In genomic region chr6:120038366-120039255, GRCm38 (mm10) we compare ENCODE assay signal across 8 mouse cellular contexts. TPM values are rescaled to one million over a fixed set of nuclear protein-coding genes. Genes with fewer than 3 reads are reported as not detected.
A peak's percentile ranks its signal among the peaks of the same experiment; 100 is the strongest.
DNase-seq lines count a peak whose midpoint lies in the region; ATAC-seq and TF ChIP-seq lines count a peak whose summit lies in the region.

Gene Wnk1, minus strand, starts transcription at chr6:120038672.

- H3K4me2 ChIP-seq in lung, postnatal 0 days (replicated peaks; ENCODE audit: low read depth, low read length): peak within 1 kb of the TSS; percentile 90

- H3K4me3 ChIP-seq in hindbrain, embryonic 10.5 days: peak within 1 kb of the TSS; percentile 98
- peak within 1 kb of the TSS; percentile 72 for H3K4me3 ChIP-seq in lung, postnatal 0 days (ENCODE audit: low read depth, low read length)

- H3K27ac ChIP-seq in hindbrain, embryonic 10.5 days: peak within 1 kb of the TSS; percentile 97
- peak within 1 kb of the TSS; percentile 99 for H3K27ac ChIP-seq in lung, postnatal 0 days (ENCODE audit: low read length)

- TF ChIP-seq CTCF in lung, postnatal 0 days (IDR thresholded peaks at IDR 0.05): no peak

- no peaks in the 10 kb centered on the region for H3K27me3 ChIP-seq in hindbrain, embryonic 10.5 days (ENCODE audit: insufficient read depth, poor library complexity, severe bottlenecking)
- H3K27me3 ChIP-seq in lung, postnatal 0 days (replicated peaks; ENCODE audit: insufficient read depth, low read length): no peaks in the 10 kb centered on the region

- no peak for TF ChIP-seq EP300 in lung, postnatal 0 days (IDR thresholded peaks at IDR 0.05)

- peak within 1 kb of the TSS; percentile 97 for H3K9ac ChIP-seq in lung, postnatal 0 days (replicated peaks; ENCODE audit: low read depth)

- no peaks in the 10 kb centered on the region for H3K9me3 ChIP-seq in hindbrain, embryonic 10.5 days
- no peaks in the 10 kb centered on the region for H3K9me3 ChIP-seq in lung, postnatal 0 days (ENCODE audit: low read length)

- under 1% methylated on average over 58 of the region's 59 CpGs for WGBS in hindbrain, embryonic 10.5 days
- 1% methylated on average over 50 of the region's 59 CpGs for WGBS in lung, postnatal 0 days

- H3K36me3 ChIP-seq in hindbrain, embryonic 10.5 days: peaks cover 5% of the 10 kb centered on the region; the same call in 1 of the 2 replicates
- H3K36me3 ChIP-seq in lung, postnatal 0 days (ENCODE audit: insufficient read depth, low read length): no peaks in the 10 kb centered on the region

- peak; percentile 98 for DNase-seq in MN1 (ENCODE audit: low spot score)
- peak; percentile 99 for DNase-seq in cerebellum, adult 9-10 months
- peak; percentile 98 for DNase-seq in hindbrain, embryonic 10.5 days (ENCODE audit: low spot score)
- DNase-seq in layer of hippocampus, adult 9-11 months: peak; percentile 99
- peak; percentile 99 for DNase-seq in lung, postnatal 0 days (ENCODE audit: low spot score)
- peak; percentile 95 for DNase-seq in ovary, postnatal 14 days (ENCODE audit: low spot score)
- DNase-seq in thymus, postnatal 14 days: peak; percentile 98

- peaks cover 26% of the 10 kb centered on the region for H3K4me1 ChIP-seq in hindbrain, embryonic 10.5 days (replicated peaks)
- no peaks in the 10 kb centered on the region for H3K4me1 ChIP-seq in lung, postnatal 0 days (ENCODE audit: insufficient read depth, low read depth, low read length)

- ATAC-seq in frontal cortex, adult (ENCODE audit: low TSS enrichment): peak; percentile 93
- peak; percentile 93 for ATAC-seq in lung, postnatal 0 days

RNA-seq across cellular contexts. Expression of gene Wnk1, which starts in this region (rescaled TPM):
- 41.1 and 46.2 TPM in 2 replicates for polyA plus RNA-seq in hindbrain, embryonic 10.5 days (2016; fragmentation: Nextera tagmentation; extraction: Ambion mirVana)
- polyA plus RNA-seq in lung, postnatal 0 days (2015; fragmentation: Nextera tagmentation; extraction: Ambion mirVana): 72.7 and 95.8 TPM in 2 replicates

Comparison
In these comparisons a context has a peak if more than half of its experiments do, and no peak if none do; other contexts are left out.
1. Peak in every context shown above with its lines: DNase-seq, ATAC-seq, H3K4me3 ChIP-seq and H3K27ac ChIP-seq.